Mouse (Mus musculus) cerebellum, adult 8-10 months (tissue): Measurements from ENCODE around the gene Syt5.

ENCODE experiments used
- DNase-seq: peaks from one replicate; pipeline ENCODE4 v3.0.0; 2022

The Syt5 gene

GRCm38 (mm10) chr7:4522292-4522691 lies 25.0 kb downstream of the Syt5 start:
- no peak for DNase-seq

- no peak for DNase-seq
Measured at GRCm38 (mm10) chr7:4521231-4522003, 25.9 kb downstream of the Syt5 start.

- DNase-seq: no peak
Measured at GRCm38 (mm10) chr7:4518487-4518886, 28.9 kb downstream of the Syt5 start.

- DNase-seq: no peak
Measured at GRCm38 (mm10) chr7:4516332-4517050, 30.9 kb downstream of the Syt5 start, which contains the start of gene Tnnt1. Gene Tnnt1, minus strand, starts transcription at chr7:4516382.

GRCm38 (mm10) chr7:4515853-4516252 lies 31.5 kb downstream of the Syt5 start:
- DNase-seq: no peak

GRCm38 (mm10) chr7:4513829-4514712 lies 33.3 kb downstream of the Syt5 start:
- DNase-seq: no peak

GRCm38 (mm10) chr7:4513236-4513635 lies 34.1 kb downstream of the Syt5 start:
- no peak for DNase-seq

- DNase-seq: no peak
Measured at GRCm38 (mm10) chr7:4511489-4512224, 35.7 kb downstream of the Syt5 start.

GRCm38 (mm10) chr7:4509863-4510608 lies 37.3 kb downstream of the Syt5 start:
- peak; percentile 33 for DNase-seq

- no peak for DNase-seq
Measured at GRCm38 (mm10) chr7:4508739-4509116, 38.6 kb downstream of the Syt5 start.

- DNase-seq: no peak
Measured at GRCm38 (mm10) chr7:4508062-4508738, 39.1 kb downstream of the Syt5 start.

GRCm38 (mm10) chr7:4507220-4507619 lies 40.1 kb downstream of the Syt5 start:
- no peak for DNase-seq

- no peak for DNase-seq
Measured at GRCm38 (mm10) chr7:4504646-4505435, 42.5 kb downstream of the Syt5 start.

GRCm38 (mm10) chr7:4503858-4504257 lies 43.5 kb downstream of the Syt5 start:
- no peak for DNase-seq

- no peak for DNase-seq
Measured at GRCm38 (mm10) chr7:4503100-4503499, 44.2 kb downstream of the Syt5 start.

GRCm38 (mm10) chr7:4502421-4503090 lies 44.8 kb downstream of the Syt5 start:
- DNase-seq: peak; percentile 63

GRCm38 (mm10) chr7:4501558-4502397 lies 45.6 kb downstream of the Syt5 start, which contains the start of gene Ppp1r12c:
Gene Ppp1r12c, minus strand, starts transcription at chr7:4501680.
- DNase-seq: peak; percentile 95

GRCm38 (mm10) chr7:4500892-4501471 lies 46.4 kb downstream of the Syt5 start:
- peak; percentile 69 for DNase-seq
